Mouse (Mus musculus): Measurements from ENCODE around the gene Gm10073. TPM values are rescaled to one million over a fixed set of nuclear protein-coding genes. Genes with fewer than 3 reads are reported as not detected.

The Gm10073 gene
- polyA plus RNA-seq, 1 experiment from 2014 or later: 4.3 TPM

GRCm38 (mm10) chr8:106569006-106569405, 4.3 kb downstream of the Gm10073 start:
- Histone ChIP-seq H3K36me3 (no peaks in the 10 kb centered on the region), H3K4me2 (replicated peaks) (no peak overlapping the region), H3K4me3 (no peak overlapping the region), H3K9me3 (no peaks in the 10 kb centered on the region), H3K4me1 (peaks cover 6% of the 10 kb centered on the region; the same call in 1 of the 2 replicates), H3K27me3 (peaks cover 10% of the 10 kb centered on the region; the same call in 1 of the 2 replicates), H3K9ac (replicated peaks) (no peak overlapping the region), H3K27ac (replicated peaks) (no peak overlapping the region)
- 31% methylated on average over 7 of the region's 7 CpGs for WGBS
- ATAC-seq (ENCODE audit: low FRiP score, low read depth): peak; percentile 91

- peaks cover 6% of the 10 kb centered on the region for H3K4me1 ChIP-seq
- H3K4me2 ChIP-seq (replicated peaks): no peak overlapping the region
- H3K27me3 ChIP-seq: 0 out of 2 replicates have a peak, but pooled peaks cover 15% of the 10 kb centered on the region
- no peak overlapping the region for H3K9ac ChIP-seq (replicated peaks)
- no peak overlapping the region for H3K27ac ChIP-seq (replicated peaks)
- H3K9me3 ChIP-seq: no peaks in the 10 kb centered on the region
- H3K4me3 ChIP-seq: no peak overlapping the region
- ATAC-seq (ENCODE audit: low FRiP score, low read depth): no peak
- WGBS: 71% methylated on average over 3 of the region's 3 CpGs
- no peaks in the 10 kb centered on the region for H3K36me3 ChIP-seq
Observed at GRCm38 (mm10) chr8:106563691-106564182, 9.5 kb downstream of the Gm10073 start.

- 0 out of 2 replicates have a peak, but pooled peaks cover 15% of the 10 kb centered on the region for H3K27me3 ChIP-seq
- WGBS: 33% methylated on average over 20 of the region's 21 CpGs
- no peak overlapping the region for H3K4me3 ChIP-seq
- 0 out of 2 replicates have a peak, but pooled peaks have one; percentile 41 for ATAC-seq (ENCODE audit: low FRiP score, low read depth)
- peaks cover 9% of the 10 kb centered on the region for H3K9me3 ChIP-seq
- no peak overlapping the region for H3K27ac ChIP-seq (replicated peaks)
- H3K9ac ChIP-seq (replicated peaks): no peak overlapping the region
- H3K4me2 ChIP-seq (replicated peaks): no peak overlapping the region
- peaks cover 4% of the 10 kb centered on the region; the same call in 1 of the 2 replicates for H3K4me1 ChIP-seq
- no peaks in the 10 kb centered on the region for H3K36me3 ChIP-seq
Observed at GRCm38 (mm10) chr8:106561097-106561865, 12.0 kb downstream of the Gm10073 start.

- WGBS: 68% methylated on average over 9 of the region's 9 CpGs
- Histone ChIP-seq H3K9ac (replicated peaks) (no peak overlapping the region), H3K4me3 (no peak overlapping the region)
Observed at GRCm38 (mm10) chr8:106559844-106560243, 13.4 kb downstream of the Gm10073 start.

GRCm38 (mm10) chr8:106556068-106556645, 17.1 kb downstream of the Gm10073 start:
- peaks cover 4% of the 10 kb centered on the region; the same call in 1 of the 2 replicates for H3K4me1 ChIP-seq
- H3K4me3 ChIP-seq: no peak overlapping the region
- 0 out of 2 replicates have a peak, but pooled peaks cover 9% of the 10 kb centered on the region for H3K27me3 ChIP-seq
- H3K36me3 ChIP-seq: no peaks in the 10 kb centered on the region
- WGBS: 83% methylated on average over 6 of the region's 7 CpGs
- H3K4me2 ChIP-seq (replicated peaks): no peak overlapping the region
- H3K9ac ChIP-seq (replicated peaks): no peak overlapping the region
- no peak for ATAC-seq (ENCODE audit: low FRiP score, low read depth)
- peaks cover 9% of the 10 kb centered on the region for H3K9me3 ChIP-seq
- no peak overlapping the region for H3K27ac ChIP-seq (replicated peaks)

More at GRCm38 (mm10) chr8:106559844-106560243, 13.4 kb downstream of the Gm10073 start:
- Histone ChIP-seq H3K27ac (replicated peaks) (no peak overlapping the region), H3K9me3 (peaks cover 9% of the 10 kb centered on the region), H3K36me3 (no peaks in the 10 kb centered on the region), H3K4me2 (replicated peaks) (no peak overlapping the region), H3K27me3 (0 out of 2 replicates have a peak, but pooled peaks cover 15% of the 10 kb centered on the region), H3K4me1 (peaks cover 4% of the 10 kb centered on the region; the same call in 1 of the 2 replicates)
- ATAC-seq (ENCODE audit: low FRiP score, low read depth): no peak

GRCm38 (mm10) chr8:106554011-106554410, 19.2 kb downstream of the Gm10073 start:
- Histone ChIP-seq H3K4me2 (replicated peaks) (no peak overlapping the region), H3K4me3 (no peak overlapping the region), H3K27me3 (no peaks in the 10 kb centered on the region), H3K4me1 (no peaks in the 10 kb centered on the region), H3K36me3 (no peaks in the 10 kb centered on the region), H3K9me3 (peaks cover 9% of the 10 kb centered on the region), H3K27ac (replicated peaks) (no peak overlapping the region), H3K9ac (replicated peaks) (no peak overlapping the region)
- 95% methylated on average over 5 of the region's 5 CpGs for WGBS
- ATAC-seq (ENCODE audit: low FRiP score, low read depth): no peak

- Histone ChIP-seq H3K4me1 (no peaks in the 10 kb centered on the region), H3K9me3 (no peaks in the 10 kb centered on the region), H3K4me2 (replicated peaks) (no peak overlapping the region), H3K36me3 (no peaks in the 10 kb centered on the region), H3K9ac (replicated peaks) (no peak overlapping the region), H3K27ac (replicated peaks) (no peak overlapping the region), H3K4me3 (no peak overlapping the region), H3K27me3 (no peaks in the 10 kb centered on the region)
- 95% methylated on average over 1 of the region's 1 CpGs for WGBS
- ATAC-seq (ENCODE audit: low FRiP score, low read depth): no peak
Observed at GRCm38 (mm10) chr8:106550906-106551305, 22.4 kb downstream of the Gm10073 start.

GRCm38 (mm10) chr8:106548366-106548936, 24.8 kb downstream of the Gm10073 start:
- Histone ChIP-seq H3K27me3 (no peaks in the 10 kb centered on the region), H3K36me3 (no peaks in the 10 kb centered on the region), H3K9ac (replicated peaks) (no peak overlapping the region), H3K27ac (replicated peaks) (no peak overlapping the region), H3K4me1 (no peaks in the 10 kb centered on the region), H3K4me3 (no peak overlapping the region), H3K4me2 (replicated peaks) (no peak overlapping the region), H3K9me3 (no peaks in the 10 kb centered on the region)
- WGBS: 89% methylated on average over 10 of the region's 10 CpGs
- no peak for ATAC-seq (ENCODE audit: low FRiP score, low read depth)

- Histone ChIP-seq H3K9me3 (no peaks in the 10 kb centered on the region), H3K4me2 (replicated peaks) (no peak overlapping the region), H3K4me1 (no peaks in the 10 kb centered on the region), H3K36me3 (no peaks in the 10 kb centered on the region), H3K9ac (replicated peaks) (no peak overlapping the region), H3K4me3 (no peak overlapping the region), H3K27ac (replicated peaks) (no peak overlapping the region), H3K27me3 (no peaks in the 10 kb centered on the region)
- ATAC-seq (ENCODE audit: low FRiP score, low read depth): no peak
- 88% methylated on average over 7 of the region's 7 CpGs for WGBS
Observed at GRCm38 (mm10) chr8:106546746-106547145, 26.5 kb downstream of the Gm10073 start.

GRCm38 (mm10) chr8:106545149-106545548, 28.1 kb downstream of the Gm10073 start:
- 86% methylated on average over 2 of the region's 2 CpGs for WGBS
- Histone ChIP-seq H3K27ac (replicated peaks) (no peak overlapping the region), H3K4me2 (replicated peaks) (no peak overlapping the region), H3K36me3 (no peaks in the 10 kb centered on the region), H3K9me3 (no peaks in the 10 kb centered on the region), H3K4me1 (no peaks in the 10 kb centered on the region), H3K27me3 (peaks cover 4% of the 10 kb centered on the region; the same call in 1 of the 2 replicates), H3K9ac (replicated peaks) (no peak overlapping the region), H3K4me3 (no peak overlapping the region)
- ATAC-seq (ENCODE audit: low FRiP score, low read depth): no peak

- no peak overlapping the region for H3K4me3 ChIP-seq
- H3K9ac ChIP-seq (replicated peaks): no peak overlapping the region
- WGBS: 74% methylated on average over 8 of the region's 8 CpGs
- no peaks in the 10 kb centered on the region for H3K9me3 ChIP-seq
- no peak overlapping the region for H3K27ac ChIP-seq (replicated peaks)
- no peaks in the 10 kb centered on the region for H3K36me3 ChIP-seq
- peaks cover 4% of the 10 kb centered on the region; the same call in 1 of the 2 replicates for H3K27me3 ChIP-seq
- no peaks in the 10 kb centered on the region for H3K4me1 ChIP-seq
- no peak for ATAC-seq (ENCODE audit: low FRiP score, low read depth)
- H3K4me2 ChIP-seq (replicated peaks): no peak overlapping the region
Observed at GRCm38 (mm10) chr8:106543043-106543442, 30.2 kb downstream of the Gm10073 start.

GRCm38 (mm10) chr8:106541002-106541401, 32.3 kb downstream of the Gm10073 start:
- Histone ChIP-seq H3K4me3 (no peak overlapping the region), H3K4me1 (no peaks in the 10 kb centered on the region), H3K4me2 (replicated peaks) (no peak overlapping the region), H3K27ac (replicated peaks) (no peak overlapping the region), H3K9me3 (no peaks in the 10 kb centered on the region), H3K27me3 (peaks cover 4% of the 10 kb centered on the region; the same call in 1 of the 2 replicates), H3K36me3 (no peaks in the 10 kb centered on the region), H3K9ac (replicated peaks) (no peak overlapping the region)
- no peak for ATAC-seq (ENCODE audit: low FRiP score, low read depth)
- WGBS: 81% methylated on average over 11 of the region's 11 CpGs
